Mouse (Mus musculus) heart, postnatal 36 days (tissue): ENCODE results near the gene Abca13. TPM values are rescaled to one million over a fixed set of nuclear protein-coding genes. Genes with fewer than 3 reads are reported as not detected.
"Not testable (repeated sequence)": the region's sequence is repeated elsewhere in the genome, so short reads cannot be mapped to it uniquely, and the experiment has no call there.

ENCODE experiments used
- DNase-seq, 2 experiments: peaks; one replicate each; pipeline ENCODE4 v3.0.0; 2021 to 2022
- intact Hi-C: fragments of 180-260 bp; cut with DNase I; formaldehyde crosslinking; loops from one replicate; pipeline ENCODE4 v1.15.1; 2025
- total RNA-seq, 2 experiments: library from RNA; stranded (reverse); gene quantifications; 2 replicates each; pipeline ENCODE4 v1.2.3; 2021

Abca13 gene
- total RNA-seq: not detected

GRCm38 (mm10) chr11:9191555-9192131 lies at the start of gene Abca13:
Gene Abca13 (plus strand): TSS chr11:9191942.
- intact Hi-C loops: no loop called here
- no peak for DNase-seq

- no peak for DNase-seq
- intact Hi-C loops: no loop called here
Measured at GRCm38 (mm10) chr11:9145113-9145512, 46.6 kb upstream of the Abca13 start.

GRCm38 (mm10) chr11:9146115-9146514 lies 45.6 kb upstream of the Abca13 start:
- intact Hi-C loops: no loop called here
- DNase-seq: no peak

GRCm38 (mm10) chr11:9146683-9147082 lies 45.1 kb upstream of the Abca13 start:
- no peak for DNase-seq
- intact Hi-C loops: no loop called here

- intact Hi-C loops: no loop called here
- DNase-seq: no peak
Measured at GRCm38 (mm10) chr11:9148206-9148605, 43.5 kb upstream of the Abca13 start.

GRCm38 (mm10) chr11:9150403-9150802 lies 41.3 kb upstream of the Abca13 start:
- DNase-seq, intact Hi-C loops: not testable (repeated sequence)

GRCm38 (mm10) chr11:9159953-9160352 lies 31.8 kb upstream of the Abca13 start:
- no peak for DNase-seq

GRCm38 (mm10) chr11:9167331-9167730 lies 24.4 kb upstream of the Abca13 start:
- intact Hi-C loops: no loop called here
- no peak for DNase-seq

More at GRCm38 (mm10) chr11:9159953-9160352, 31.8 kb upstream of the Abca13 start:
- intact Hi-C loops: no loop called here

- intact Hi-C loops: no loop called here
- no peak for DNase-seq
Measured at GRCm38 (mm10) chr11:9181477-9181876, 10.3 kb upstream of the Abca13 start.

GRCm38 (mm10) chr11:9189471-9189870 lies 2.3 kb upstream of the Abca13 start:
- intact Hi-C loops, DNase-seq: not testable (repeated sequence)

- intact Hi-C loops: no loop called here
Measured at GRCm38 (mm10) chr11:9190772-9191554, 779 bp upstream of the Abca13 start.

GRCm38 (mm10) chr11:9194861-9195260 lies 3.1 kb downstream of the Abca13 start:
- DNase-seq: no peak
- intact Hi-C loops: no loop called here

More at GRCm38 (mm10) chr11:9190772-9191554, 779 bp upstream of the Abca13 start:
- no peak for DNase-seq

GRCm38 (mm10) chr11:9199868-9200267 lies 8.1 kb downstream of the Abca13 start:
- intact Hi-C loops: no loop called here
- DNase-seq: no peak

GRCm38 (mm10) chr11:9210707-9211106 lies 19.0 kb downstream of the Abca13 start:
- intact Hi-C loops: no loop called here

GRCm38 (mm10) chr11:9213580-9213979 lies 21.8 kb downstream of the Abca13 start:
- intact Hi-C loops: no loop called here
- DNase-seq: no peak

More at GRCm38 (mm10) chr11:9210707-9211106, 19.0 kb downstream of the Abca13 start:
- DNase-seq: no peak

- intact Hi-C loops: no loop called here
- DNase-seq: no peak
Measured at GRCm38 (mm10) chr11:9216252-9216651, 24.5 kb downstream of the Abca13 start.

GRCm38 (mm10) chr11:9220501-9220900 lies 28.8 kb downstream of the Abca13 start:
- intact Hi-C loops: no loop called here

GRCm38 (mm10) chr11:9221646-9222045 lies 29.9 kb downstream of the Abca13 start:
- intact Hi-C loops: no loop called here
- DNase-seq: no peak

More at GRCm38 (mm10) chr11:9220501-9220900, 28.8 kb downstream of the Abca13 start:
- no peak for DNase-seq

- no peak for DNase-seq
- intact Hi-C loops: no loop called here
Measured at GRCm38 (mm10) chr11:9226399-9226798, 34.7 kb downstream of the Abca13 start.

GRCm38 (mm10) chr11:9249627-9250026 lies 57.9 kb downstream of the Abca13 start:
- DNase-seq, intact Hi-C loops: not testable (repeated sequence)

GRCm38 (mm10) chr11:9263072-9263471 lies 71.3 kb downstream of the Abca13 start:
- intact Hi-C loops, DNase-seq: not testable (repeated sequence)

- no peak for DNase-seq
- intact Hi-C loops: no loop called here
Measured at GRCm38 (mm10) chr11:9269090-9269489, 77.3 kb downstream of the Abca13 start.
